Mouse (Mus musculus) CD4-positive, CD25-positive, alpha-beta regulatory T cell, adult 9 weeks (primary cell): Measurements from ENCODE around the gene Las1l. TPM values are rescaled to one million over a fixed set of nuclear protein-coding genes. Genes with fewer than 3 reads are reported as not detected.

ENCODE experiments used
- polyA plus RNA-seq: library from polyadenylated mRNA; unstranded; fragments of 100-300 nt; shearing (Covaris generic); gene quantifications from one replicate; pipeline ENCODE4 v1.2.1, GENCODE M21; 2017

Gene Las1l
- 103 TPM for polyA plus RNA-seq

DNA sequence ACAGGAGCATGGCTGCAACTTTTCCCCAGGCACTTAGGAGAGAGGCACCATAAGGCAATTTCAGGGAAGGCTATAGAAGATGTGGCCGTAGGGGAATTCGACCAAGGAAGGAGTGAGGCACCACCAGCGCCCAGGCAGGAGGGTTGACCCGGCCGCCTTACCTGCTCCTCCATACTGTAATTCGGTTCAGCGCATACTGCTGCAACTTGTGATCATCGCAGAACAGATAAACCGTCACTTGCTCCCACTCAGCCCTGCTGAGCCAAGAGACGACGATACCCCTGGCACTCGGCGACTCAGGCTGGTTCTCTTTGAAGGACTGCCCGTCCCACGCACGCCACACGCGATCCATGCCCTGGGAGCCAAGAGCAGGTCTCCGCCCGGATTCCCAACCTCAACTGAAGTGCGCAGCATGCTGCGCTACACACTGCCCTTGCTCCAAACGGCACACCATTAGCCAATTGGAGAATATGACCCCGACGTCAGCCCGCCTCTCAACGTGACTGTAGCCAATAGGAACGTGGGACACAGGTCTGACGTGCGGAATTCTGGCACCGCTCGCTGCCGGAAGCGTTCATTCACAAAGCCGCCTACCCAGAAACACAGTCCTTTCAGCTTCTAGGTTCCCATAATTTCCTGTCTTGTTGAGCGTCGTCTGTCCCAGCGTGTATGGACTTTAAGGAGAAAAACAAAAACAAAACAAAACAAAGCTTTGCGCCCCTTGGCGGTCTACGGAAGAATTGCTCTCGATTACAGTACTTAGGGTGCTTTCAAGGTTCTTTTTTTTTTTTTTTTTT, at the start of gene Las1l:
Gene Las1l (minus strand): TSS at position 466 of the 797 bp plus-strand sequence.

Other genes with a start within 250 kb of the Las1l start
- 2.3 TPM for gene Zc3h12b, start 245.3 kb downstream of the Las1l start, polyA plus RNA-seq
- gene Msn, start 139.1 kb upstream of the Las1l start, polyA plus RNA-seq: 1,172 TPM